Mouse (Mus musculus) forebrain, embryonic 13.5 days (tissue): ENCODE measurements around the gene Ppard. TPM values are rescaled to one million over a fixed set of nuclear protein-coding genes. Genes with fewer than 3 reads are reported as not detected.

Experiments
- ATAC-seq: fragments of 200-750 bp; cut with Nextera tagmentation; 2 replicates; pipeline ENCODE4 v1.8.0; 2017
- H3K27ac ChIP-seq: fragments of 300-500 bp; sonication (generic); 2 replicates; pipeline ENCODE4 v1.5.1; 2015; ENCODE audit warnings: inconsistent platforms, mild to moderate bottlenecking, moderate library complexity
- H3K27me3 ChIP-seq: fragments of 300-500 bp; sonication (generic); 2 replicates; pipeline ENCODE4 v1.6.1; 2015; ENCODE audit warnings: mild to moderate bottlenecking, inconsistent platforms
- H3K36me3 ChIP-seq: fragments of 300-500 bp; sonication (generic); 2 replicates; pipeline ENCODE4 v1.6.1; 2015; ENCODE audit warnings: mild to moderate bottlenecking, inconsistent platforms; ENCODE audit not compliant: poor library complexity, severe bottlenecking
- H3K4me1 ChIP-seq: fragments of 300-500 bp; sonication (generic); 2 replicates; pipeline ENCODE4 v1.6.1; 2015; ENCODE audit warnings: inconsistent platforms
- H3K4me2 ChIP-seq: fragments of 300-500 bp; sonication (generic); 2 replicates; pipeline ENCODE4 v1.6.1; 2015; ENCODE audit warnings: inconsistent platforms, mild to moderate bottlenecking, moderate library complexity
- H3K4me3 ChIP-seq: fragments of 300-500 bp; sonication (generic); 2 replicates; pipeline ENCODE4 v1.5.1; 2015; ENCODE audit warnings: mild to moderate bottlenecking, inconsistent platforms
- H3K9ac ChIP-seq: fragments of 300-500 bp; sonication (generic); 2 replicates; pipeline ENCODE4 v1.6.1; 2015; ENCODE audit warnings: mild to moderate bottlenecking, inconsistent platforms
- H3K9me3 ChIP-seq: fragments of 300-500 bp; sonication (generic); replicated peaks from 2 replicates; pipeline ENCODE4 v1.6.1; 2016; ENCODE audit warnings: inconsistent platforms
- WGBS: fragments of 180-500 bp; shearing (Covaris S2); methylation state at CpG from one replicate; pipeline ENCODE4 v1.1.7; 2015; 5-methylcytosine and 5-hydroxymethylcytosine counted together
- polyA plus RNA-seq: library from polyadenylated mRNA; unstranded; fragments of >200 nt; fragmentation: Nextera tagmentation; extraction: Ambion mirVana; gene quantifications from 2 replicates; pipeline ENCODE4 v1.2.1, GENCODE M21; 2015

Gene Ppard
- polyA plus RNA-seq, 1 experiment from 2014 or later: 1.8 TPM

DNA sequence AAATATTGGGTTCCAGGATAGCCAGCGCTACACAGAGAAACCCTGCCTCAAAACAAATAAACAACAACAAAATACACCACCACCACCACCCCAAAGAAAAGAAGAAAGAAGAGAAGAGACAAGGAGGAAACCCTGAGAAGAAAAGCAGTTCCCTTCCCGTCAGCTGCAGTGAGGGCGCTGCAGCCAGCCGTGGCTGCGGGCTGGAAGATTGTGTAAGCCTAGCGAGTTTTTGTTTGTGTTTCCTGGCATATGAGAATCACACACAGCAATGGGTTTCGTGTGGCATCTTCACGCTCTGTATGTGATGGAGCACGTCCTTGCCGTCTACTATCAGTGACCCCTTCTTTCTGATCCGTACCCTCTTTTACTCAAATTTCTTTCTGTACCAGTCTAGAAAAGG lies 14.1 kb downstream of the Ppard start:
- Histone ChIP-seq H3K4me1 (peaks cover 14% of the 10 kb centered on the region), H3K4me2 (no peak overlapping the region), H3K27ac (no peak overlapping the region), H3K9me3 (no peaks in the 10 kb centered on the region), H3K36me3 (0 out of 2 replicates have a peak, but pooled peaks cover 4% of the 10 kb centered on the region), H3K27me3 (no peaks in the 10 kb centered on the region), H3K9ac (no peak overlapping the region), H3K4me3 (no peak overlapping the region)
- no peak for ATAC-seq
- WGBS: 84% methylated on average over 11 of the region's 11 CpGs

DNA sequence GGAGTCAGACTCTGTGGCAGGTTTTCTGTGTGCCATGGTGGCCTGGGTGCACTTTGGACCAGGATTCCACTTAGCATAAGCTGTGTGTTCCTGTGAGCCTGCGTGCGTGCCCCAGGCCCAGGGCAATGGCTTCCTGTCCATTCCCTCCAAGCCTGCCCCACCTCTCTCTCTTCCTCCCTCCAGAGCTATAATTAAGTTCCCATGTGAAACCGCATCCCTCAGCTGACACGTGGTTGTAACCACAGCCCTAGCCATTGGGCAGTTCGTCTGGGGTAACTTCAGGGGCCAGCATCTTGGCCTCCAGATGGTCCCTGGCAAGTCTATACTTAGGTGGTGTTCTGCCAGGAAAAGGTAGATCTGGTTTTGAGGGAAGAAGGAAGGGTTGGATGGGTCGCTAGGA lies 15.1 kb downstream of the Ppard start:
- no peak overlapping the region for H3K4me2 ChIP-seq
- whole genome bisulfite sequencing: 80% methylated on average over 6 of the region's 6 CpGs
- no peaks in the 10 kb centered on the region for H3K9me3 ChIP-seq
- no peak for ATAC-seq
- no peak overlapping the region for H3K4me3 ChIP-seq
- no peaks in the 10 kb centered on the region for H3K36me3 ChIP-seq
- H3K9ac ChIP-seq: no peak overlapping the region
- H3K4me1 ChIP-seq: peaks cover 18% of the 10 kb centered on the region
- H3K27ac ChIP-seq: no peak overlapping the region
- H3K27me3 ChIP-seq: no peaks in the 10 kb centered on the region

DNA sequence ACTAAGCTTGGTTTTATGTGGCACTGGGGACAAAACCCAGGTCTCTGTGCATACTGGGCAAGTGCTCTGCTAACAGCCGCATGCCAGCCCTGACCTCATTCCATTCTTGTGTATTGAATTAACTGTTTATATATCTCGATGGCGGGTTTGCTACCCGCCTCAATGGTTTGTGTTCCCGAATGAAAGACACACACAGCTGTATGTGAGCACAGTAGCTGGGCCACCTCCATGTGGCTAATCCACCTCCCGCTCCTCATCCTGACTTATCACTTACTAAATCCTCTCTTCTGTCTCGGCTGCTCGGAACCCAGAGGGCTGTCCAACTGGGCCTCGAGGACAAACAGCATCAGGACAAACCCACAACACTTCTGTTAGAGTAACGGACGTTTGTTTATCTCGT lies 16.6 kb downstream of the Ppard start:
- Histone ChIP-seq H3K4me1 (peaks cover 19% of the 10 kb centered on the region), H3K27me3 (no peaks in the 10 kb centered on the region), H3K9ac (no peak overlapping the region), H3K4me3 (no peak overlapping the region), H3K36me3 (no peaks in the 10 kb centered on the region), H3K4me2 (no peak overlapping the region), H3K27ac (no peak overlapping the region), H3K9me3 (no peaks in the 10 kb centered on the region)
- ATAC-seq: no peak
- 73% methylated on average over 12 of the region's 12 CpGs for WGBS

DNA sequence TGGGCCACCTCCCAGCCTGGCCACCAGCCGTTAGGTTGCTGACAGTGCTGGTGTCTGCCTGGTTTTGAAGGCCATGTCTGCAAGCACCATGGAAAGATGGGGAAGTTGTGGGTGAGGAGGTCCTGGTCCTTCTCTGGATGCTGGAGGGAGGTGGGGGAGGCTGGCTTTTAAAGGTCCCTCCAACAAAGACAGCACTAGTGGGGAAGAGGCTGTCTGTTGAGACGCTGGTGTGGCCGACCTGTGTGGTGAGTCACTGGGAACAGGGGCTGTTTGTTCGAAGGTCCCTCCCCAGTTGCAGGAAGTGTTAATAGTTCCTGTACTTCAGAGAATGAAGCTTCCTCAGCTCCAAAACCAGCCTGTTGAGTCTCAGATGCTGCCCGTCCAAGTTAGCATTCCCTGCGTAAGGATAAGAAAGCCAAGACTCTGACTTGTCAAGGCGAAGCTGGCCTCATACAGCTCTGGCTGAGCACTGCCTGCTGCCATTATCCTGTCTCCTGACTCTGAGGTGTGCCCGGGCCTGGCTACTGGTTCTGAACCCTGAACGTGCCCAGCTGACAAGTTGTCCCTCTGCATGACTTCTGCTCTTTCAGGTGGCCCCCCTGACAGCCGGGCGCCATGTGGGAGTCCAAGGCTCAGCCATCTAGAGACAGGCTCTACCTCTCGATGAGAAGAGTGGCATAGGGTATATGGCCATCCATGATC lies 19.2 kb downstream of the Ppard start:
- no peaks in the 10 kb centered on the region for H3K9me3 ChIP-seq
- no peak overlapping the region for H3K27ac ChIP-seq
- WGBS: 89% methylated on average over 12 of the region's 12 CpGs
- no peak for ATAC-seq
- peaks cover 23% of the 10 kb centered on the region for H3K4me1 ChIP-seq
- no peak overlapping the region for H3K4me3 ChIP-seq
- H3K4me2 ChIP-seq: no peak overlapping the region
- no peak overlapping the region for H3K9ac ChIP-seq
- no peaks in the 10 kb centered on the region for H3K27me3 ChIP-seq
- no peaks in the 10 kb centered on the region for H3K36me3 ChIP-seq

DNA sequence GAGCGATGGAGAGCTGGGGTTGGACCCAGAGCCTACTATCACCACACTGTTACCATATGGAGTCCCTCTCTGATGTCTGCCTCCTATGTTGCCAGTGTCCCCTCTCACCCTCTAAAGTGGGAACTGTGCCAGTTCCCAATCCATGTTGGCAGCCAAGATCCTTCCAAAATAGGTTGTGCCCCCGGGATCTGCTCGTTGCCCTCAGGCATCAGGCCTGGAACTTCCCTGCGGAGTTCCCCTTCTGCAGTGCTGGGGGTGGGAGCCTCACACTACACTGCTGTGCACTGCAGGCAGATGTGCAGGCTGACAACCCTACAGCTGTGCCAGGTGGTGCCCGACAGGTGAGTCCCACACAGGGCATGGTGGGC lies 19.8 kb downstream of the Ppard start:
- no peak overlapping the region for H3K27ac ChIP-seq
- no peak overlapping the region for H3K4me3 ChIP-seq
- no peak for ATAC-seq
- no peaks in the 10 kb centered on the region for H3K36me3 ChIP-seq
- peaks cover 28% of the 10 kb centered on the region for H3K4me1 ChIP-seq
- WGBS: 82% methylated on average over 5 of the region's 5 CpGs
- H3K4me2 ChIP-seq: no peak overlapping the region
- no peaks in the 10 kb centered on the region for H3K9me3 ChIP-seq
- H3K27me3 ChIP-seq: no peaks in the 10 kb centered on the region
- no peak overlapping the region for H3K9ac ChIP-seq

DNA sequence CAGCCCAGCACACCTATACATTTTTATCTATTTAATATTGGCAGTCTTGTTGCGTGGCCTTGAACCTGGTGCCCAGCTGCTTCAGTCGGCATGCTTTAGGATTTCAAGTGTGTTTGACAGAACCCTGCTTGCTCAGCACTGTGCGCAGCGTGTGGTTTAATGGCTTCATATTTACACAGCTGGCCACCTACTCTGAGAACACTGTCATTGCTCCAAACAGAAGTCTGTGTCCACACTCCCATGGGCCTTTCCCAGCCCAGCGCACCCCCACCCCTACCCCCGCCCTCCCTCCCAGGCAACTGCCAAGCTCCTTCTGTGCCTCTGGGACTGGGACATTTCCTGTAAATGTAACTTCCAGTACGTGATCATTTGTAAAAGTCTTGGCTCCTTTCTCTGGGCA lies 20.7 kb downstream of the Ppard start:
- no peaks in the 10 kb centered on the region for H3K27me3 ChIP-seq
- no peak for ATAC-seq
- WGBS: 93% methylated on average over 7 of the region's 7 CpGs
- no peak overlapping the region for H3K9ac ChIP-seq
- no peaks in the 10 kb centered on the region for H3K9me3 ChIP-seq
- H3K36me3 ChIP-seq: no peaks in the 10 kb centered on the region
- H3K4me1 ChIP-seq: peaks cover 32% of the 10 kb centered on the region
- H3K4me2 ChIP-seq: no peak overlapping the region
- H3K4me3 ChIP-seq: no peak overlapping the region
- no peak overlapping the region for H3K27ac ChIP-seq

DNA sequence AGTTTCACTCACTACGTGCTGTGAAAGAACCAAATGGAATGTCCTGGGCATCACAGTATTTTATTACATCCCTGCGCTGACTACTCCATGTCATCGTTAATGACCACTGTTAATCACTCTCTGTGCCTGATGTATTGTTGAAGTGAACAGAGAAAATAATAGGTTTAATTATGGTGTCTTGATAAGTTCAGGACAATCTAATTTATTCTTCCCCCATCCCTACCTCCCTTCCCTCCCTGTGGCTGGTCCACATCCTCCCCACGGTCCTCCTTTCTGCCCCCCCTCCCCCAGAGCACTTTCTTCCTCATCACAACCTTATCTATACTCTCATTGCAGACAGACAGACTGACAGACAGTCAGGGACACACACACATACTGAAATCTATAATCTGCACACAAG lies 22.3 kb downstream of the Ppard start:
- Histone ChIP-seq H3K4me3 (no peak overlapping the region), H3K36me3 (no peaks in the 10 kb centered on the region), H3K27ac (no peak overlapping the region; the same call in 1 of the 2 replicates), H3K4me1 (peaks cover 30% of the 10 kb centered on the region), H3K9me3 (no peaks in the 10 kb centered on the region), H3K27me3 (no peaks in the 10 kb centered on the region), H3K9ac (no peak overlapping the region), H3K4me2 (no peak overlapping the region)
- ATAC-seq: no peak
- 43% methylated on average over 4 of the region's 4 CpGs for WGBS

DNA sequence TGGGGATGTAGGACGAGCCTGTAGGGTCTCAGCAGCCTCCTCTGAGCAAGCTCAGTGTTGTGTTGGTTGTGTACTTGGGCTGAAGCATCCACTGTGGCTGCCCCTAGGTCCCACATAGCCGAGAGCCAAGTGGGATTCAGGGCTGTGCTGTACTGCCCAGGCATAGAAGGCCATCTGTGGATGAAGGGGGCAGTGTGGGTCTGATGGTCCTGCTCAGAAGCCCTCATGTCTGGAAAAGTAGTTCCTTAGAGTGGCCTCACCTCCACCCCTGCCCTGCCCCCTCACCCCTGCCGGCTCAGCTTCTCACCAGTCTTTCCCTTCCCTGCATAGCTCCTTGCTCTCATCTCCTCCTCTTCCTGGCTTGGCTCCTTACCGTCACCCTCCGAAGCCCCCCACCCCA lies 23.2 kb downstream of the Ppard start:
- peaks cover 30% of the 10 kb centered on the region for H3K4me1 ChIP-seq
- H3K27ac ChIP-seq: no peak overlapping the region
- 50% methylated on average over 5 of the region's 5 CpGs for WGBS
- H3K4me3 ChIP-seq: no peak overlapping the region
- H3K9ac ChIP-seq: no peak overlapping the region; the same call in 1 of the 2 replicates
- H3K9me3 ChIP-seq: no peaks in the 10 kb centered on the region
- H3K27me3 ChIP-seq: no peaks in the 10 kb centered on the region
- no peaks in the 10 kb centered on the region for H3K36me3 ChIP-seq
- no peak for ATAC-seq
- H3K4me2 ChIP-seq: no peak overlapping the region

DNA sequence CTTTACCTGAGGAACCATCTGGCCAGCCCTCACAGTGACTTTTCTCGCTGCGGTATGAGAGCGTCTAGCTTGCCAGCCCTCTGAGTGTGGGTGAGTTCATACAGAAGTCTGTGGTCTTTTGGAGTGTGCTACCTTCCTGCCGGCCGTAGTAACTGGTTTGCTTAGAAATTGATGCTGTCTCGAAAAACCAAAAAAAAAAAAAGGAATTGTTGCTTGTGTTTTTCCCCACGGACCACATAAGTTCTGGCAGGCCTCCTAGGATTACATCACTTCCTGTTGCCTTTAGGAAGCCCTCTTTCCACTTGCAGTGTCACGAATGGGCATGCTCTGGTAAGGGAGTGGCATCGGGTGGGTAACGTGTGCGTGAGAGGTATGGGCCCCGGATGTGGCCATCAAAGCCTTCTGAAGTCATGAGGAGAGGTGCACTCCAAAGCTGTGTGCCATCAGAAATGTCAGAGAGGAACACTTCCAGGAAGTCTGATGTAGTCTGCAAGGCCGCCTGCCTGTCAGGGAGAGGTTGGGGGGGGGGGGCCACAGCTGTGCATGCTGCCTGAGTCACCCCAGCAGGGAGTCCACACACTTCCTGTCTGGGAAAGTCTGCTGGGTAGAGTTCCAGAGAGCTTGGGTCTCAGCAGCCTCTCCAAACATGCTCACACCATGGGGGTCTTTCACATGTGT lies 24.3 kb downstream of the Ppard start:
- no peak for ATAC-seq
- Histone ChIP-seq H3K9ac (no peak overlapping the region), H3K4me3 (no peak overlapping the region), H3K4me2 (no peak overlapping the region), H3K27ac (no peak overlapping the region), H3K9me3 (no peaks in the 10 kb centered on the region), H3K27me3 (no peaks in the 10 kb centered on the region), H3K4me1 (peaks cover 30% of the 10 kb centered on the region), H3K36me3 (no peaks in the 10 kb centered on the region)
- WGBS: 78% methylated on average over 13 of the region's 13 CpGs

DNA sequence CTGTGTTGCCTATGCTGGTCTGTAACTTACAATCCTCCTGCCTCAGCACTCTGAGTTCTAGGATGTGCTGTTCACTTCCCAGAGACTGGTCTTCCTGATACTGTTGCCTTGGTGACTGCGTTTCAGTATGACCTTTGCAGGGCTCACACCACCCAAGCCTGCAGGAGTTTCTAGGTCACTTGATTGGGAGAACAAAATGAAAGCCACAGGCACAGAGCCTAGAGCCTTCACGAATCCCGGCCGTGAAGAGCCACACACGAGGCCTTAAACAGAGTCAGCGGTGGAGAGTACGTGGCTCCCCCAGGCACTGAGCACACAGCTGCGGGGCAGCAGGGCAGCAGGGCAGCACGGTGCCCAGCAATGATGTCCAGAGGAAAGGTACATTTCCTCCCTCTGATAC lies 25.8 kb downstream of the Ppard start:
- H3K9ac ChIP-seq: no peak overlapping the region
- H3K9me3 ChIP-seq: no peaks in the 10 kb centered on the region
- no peaks in the 10 kb centered on the region for H3K27me3 ChIP-seq
- 88% methylated on average over 9 of the region's 9 CpGs for WGBS
- H3K27ac ChIP-seq: no peak overlapping the region; the same call in 1 of the 2 replicates
- H3K36me3 ChIP-seq: no peaks in the 10 kb centered on the region
- no peak overlapping the region for H3K4me3 ChIP-seq
- peaks cover 25% of the 10 kb centered on the region; the same call in 1 of the 2 replicates for H3K4me1 ChIP-seq
- no peak for ATAC-seq
- H3K4me2 ChIP-seq: no peak overlapping the region

DNA sequence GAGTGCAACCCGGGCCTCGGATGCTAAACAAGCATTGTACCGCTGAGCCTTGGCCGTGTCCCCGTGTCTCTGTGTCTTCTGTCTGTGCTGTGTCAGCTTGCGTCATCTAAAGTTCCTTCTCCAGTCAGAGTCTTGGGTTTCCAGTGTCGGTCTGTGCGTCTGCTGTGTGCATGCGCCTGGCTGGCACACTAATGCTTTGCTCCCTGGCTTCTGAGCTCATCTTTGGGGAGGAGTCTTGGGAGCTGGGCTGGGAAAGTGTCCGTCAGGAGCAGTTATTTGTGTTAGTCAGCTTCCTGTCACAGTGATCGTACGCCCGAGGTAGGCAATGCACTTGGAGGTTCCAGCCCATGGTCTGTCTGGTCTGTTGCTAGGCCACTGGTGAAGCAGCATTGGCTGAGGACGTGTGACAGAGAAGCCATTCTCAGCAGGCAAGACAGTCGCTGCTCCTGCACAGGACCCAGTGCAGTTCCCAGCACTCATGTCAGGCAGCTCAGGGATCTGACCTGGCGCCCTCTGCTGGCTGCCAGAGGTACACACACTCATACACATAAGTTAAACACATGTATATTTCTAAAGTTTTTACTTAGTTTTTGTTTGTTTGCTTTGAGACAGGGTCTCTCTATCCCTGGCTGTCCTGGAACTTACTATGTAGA lies 27.5 kb downstream of the Ppard start:
- no peaks in the 10 kb centered on the region for H3K9me3 ChIP-seq
- H3K4me2 ChIP-seq: no peak overlapping the region
- H3K4me3 ChIP-seq: no peak overlapping the region
- H3K27ac ChIP-seq: no peak overlapping the region
- H3K9ac ChIP-seq: no peak overlapping the region
- no peaks in the 10 kb centered on the region for H3K36me3 ChIP-seq
- H3K4me1 ChIP-seq: peaks cover 19% of the 10 kb centered on the region; the same call in 1 of the 2 replicates
- H3K27me3 ChIP-seq: no peaks in the 10 kb centered on the region
- WGBS: 79% methylated on average over 16 of the region's 16 CpGs
- ATAC-seq: no peak

DNA sequence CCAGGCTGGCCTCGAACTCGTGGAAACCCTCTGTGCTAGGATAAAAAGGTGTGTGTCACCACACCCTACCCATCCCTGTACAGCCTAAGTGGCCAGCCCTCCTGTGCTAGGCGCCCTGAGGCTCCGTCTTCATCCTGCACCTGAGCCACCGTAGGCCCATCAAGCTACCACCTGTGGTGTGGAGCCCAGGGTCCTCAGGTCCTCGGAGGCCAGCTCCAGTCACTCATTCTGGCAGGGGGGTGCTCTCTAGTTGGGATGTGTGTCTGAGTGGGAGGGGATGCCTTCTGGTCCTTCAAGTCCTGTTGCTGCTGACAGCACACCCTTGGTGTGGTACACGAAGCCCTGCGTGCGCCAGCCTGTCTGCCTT lies 28.0 kb downstream of the Ppard start:
- Histone ChIP-seq H3K9me3 (no peaks in the 10 kb centered on the region), H3K4me2 (no peak overlapping the region), H3K4me1 (peaks cover 14% of the 10 kb centered on the region; the same call in 1 of the 2 replicates), H3K27ac (no peak overlapping the region), H3K27me3 (no peaks in the 10 kb centered on the region), H3K4me3 (no peak overlapping the region), H3K36me3 (no peaks in the 10 kb centered on the region), H3K9ac (no peak overlapping the region)
- WGBS: 85% methylated on average over 9 of the region's 9 CpGs
- no peak for ATAC-seq
